Mouse (Mus musculus): ENCODE measurements around the gene Gse1.

Gene Gse1

GRCm38 (mm10) chr8:120298601-120299532, 70.6 kb downstream of the Gse1 start:
- CTCF ChIA-PET = interaction anchor here (0.6 kb wide), 1 partner anchor 157 kb away, joined by 3 read pairs; no protein-coding TSS in a partner anchor

- CTCF ChIA-PET = interaction anchor here (0.6 to 1.1 kb wide), 3 partner anchors 18 to 33 kb away, joined by 3 to 8 read pairs (median 5); no protein-coding TSS in a partner anchor
These were observed 72.4 kb downstream of the Gse1 start for GRCm38 (mm10) chr8:120300601-120301141.

GRCm38 (mm10) chr8:120302941-120303675, 74.9 kb downstream of the Gse1 start:
- CTCF ChIA-PET = interaction anchor here (1.2 kb wide), 1 partner anchor 14 kb away, joined by 3 read pairs; no protein-coding TSS in a partner anchor

GRCm38 (mm10) chr8:120304097-120304496, 75.8 kb downstream of the Gse1 start:
- CTCF ChIA-PET = no interaction called here

GRCm38 (mm10) chr8:120305800-120306385, 77.6 kb downstream of the Gse1 start:
- CTCF ChIA-PET = no interaction called here

- CTCF ChIA-PET = interaction anchor here (0.6 to 0.8 kb wide), 2 partner anchors 22 to 107 kb away, joined by 3 to 14 read pairs; no protein-coding TSS in a partner anchor
These were observed 78.8 kb downstream of the Gse1 start for GRCm38 (mm10) chr8:120307103-120307502.

GRCm38 (mm10) chr8:120307528-120307927, 79.3 kb downstream of the Gse1 start:
- CTCF ChIA-PET = interaction anchor here (0.8 kb wide), 1 partner anchor 22 kb away, joined by 14 read pairs; no protein-coding TSS in a partner anchor

GRCm38 (mm10) chr8:120308131-120308530, 79.9 kb downstream of the Gse1 start:
- CTCF ChIA-PET = no interaction called here

- CTCF ChIA-PET = no interaction called here
These were observed 80.3 kb downstream of the Gse1 start for GRCm38 (mm10) chr8:120308553-120308952.

GRCm38 (mm10) chr8:120309326-120309725, 81.1 kb downstream of the Gse1 start:
- CTCF ChIA-PET = interaction anchor here (0.6 kb wide), 1 partner anchor 22 kb away, joined by 6 read pairs; no protein-coding TSS in a partner anchor

GRCm38 (mm10) chr8:120310063-120310462, 81.8 kb downstream of the Gse1 start:
- CTCF ChIA-PET = no interaction called here

GRCm38 (mm10) chr8:120312452-120312851, 84.2 kb downstream of the Gse1 start:
- CTCF ChIA-PET = no interaction called here

- CTCF ChIA-PET = interaction anchor here (0.5 to 0.6 kb wide), 2 partner anchors 36 to 217 kb away, joined by 9 to 19 read pairs; no protein-coding TSS in a partner anchor
These were observed 85.4 kb downstream of the Gse1 start for GRCm38 (mm10) chr8:120313674-120314073.

GRCm38 (mm10) chr8:120314932-120315331, 86.7 kb downstream of the Gse1 start:
- CTCF ChIA-PET = no interaction called here

GRCm38 (mm10) chr8:120315644-120316043, 87.4 kb downstream of the Gse1 start:
- CTCF ChIA-PET = interaction anchor here (0.7 kb wide), 1 partner anchor 118 kb away, joined by 5 read pairs; no protein-coding TSS in a partner anchor

GRCm38 (mm10) chr8:120316707-120317106, 88.5 kb downstream of the Gse1 start:
- CTCF ChIA-PET = no interaction called here

- CTCF ChIA-PET = no interaction called here
These were observed 89.0 kb downstream of the Gse1 start for GRCm38 (mm10) chr8:120317118-120317824.

GRCm38 (mm10) chr8:120318476-120318991, 90.3 kb downstream of the Gse1 start:
- CTCF ChIA-PET = interaction anchor here (0.6 to 0.7 kb wide), 4 partner anchors 17 to 1591 kb away, joined by 3 to 5 read pairs (median 4); no protein-coding TSS in a partner anchor

- CTCF ChIA-PET = interaction anchor here (0.7 kb wide), 1 partner anchor 12 kb away, joined by 3 read pairs; no protein-coding TSS in a partner anchor
These were observed 91.2 kb downstream of the Gse1 start for GRCm38 (mm10) chr8:120319449-120319848.

- CTCF ChIA-PET = interaction anchor here (0.7 kb wide), 1 partner anchor 12 kb away, joined by 3 read pairs; no protein-coding TSS in a partner anchor
These were observed 91.9 kb downstream of the Gse1 start for GRCm38 (mm10) chr8:120320146-120320545.
